Mouse (Mus musculus) frontal cortex, postnatal 36 days (tissue): ENCODE measurements around the gene Ndufa5.

Experiments
- DNase-seq, 2 experiments: peaks; one replicate each; pipeline ENCODE4 v3.0.0; 2022; ENCODE audit warnings: low spot score in 2 of 2

Ndufa5 gene

GRCm38 (mm10) chr6:24525705-24526104, 2.1 kb downstream of the Ndufa5 start:
- no peak for DNase-seq

DNA sequence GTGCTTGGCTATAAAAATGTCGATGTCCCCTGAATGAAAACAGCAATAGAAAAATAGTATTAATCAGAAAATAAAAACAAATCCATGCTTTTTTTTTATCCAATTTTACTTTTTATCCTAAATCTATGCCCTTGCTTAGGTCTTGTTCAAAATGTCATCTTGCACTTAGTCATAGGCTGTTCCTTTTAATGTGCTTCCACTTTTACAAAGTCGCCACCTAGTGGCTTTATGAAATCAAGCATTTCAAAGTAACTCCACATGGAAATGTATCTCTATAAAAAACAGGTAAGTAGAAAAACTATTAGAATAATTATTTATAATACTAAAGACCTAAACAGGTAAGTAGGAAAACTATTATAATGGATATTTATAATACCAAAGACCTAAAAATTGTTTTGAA, 11.6 kb downstream of the Ndufa5 start:
- no peak for DNase-seq

GRCm38 (mm10) chr6:24514552-24515284, 13.1 kb downstream of the Ndufa5 start, which contains the start of gene Iqub:
TSS of gene Iqub (minus strand) at chr6:24515067.
- peak; percentile 87 to 90 for DNase-seq

GRCm38 (mm10) chr6:24504141-24504540, 23.7 kb downstream of the Ndufa5 start:
- no peak for DNase-seq

- DNase-seq = no peak
Observed at GRCm38 (mm10) chr6:24490341-24490740, 37.5 kb downstream of the Ndufa5 start.

DNA sequence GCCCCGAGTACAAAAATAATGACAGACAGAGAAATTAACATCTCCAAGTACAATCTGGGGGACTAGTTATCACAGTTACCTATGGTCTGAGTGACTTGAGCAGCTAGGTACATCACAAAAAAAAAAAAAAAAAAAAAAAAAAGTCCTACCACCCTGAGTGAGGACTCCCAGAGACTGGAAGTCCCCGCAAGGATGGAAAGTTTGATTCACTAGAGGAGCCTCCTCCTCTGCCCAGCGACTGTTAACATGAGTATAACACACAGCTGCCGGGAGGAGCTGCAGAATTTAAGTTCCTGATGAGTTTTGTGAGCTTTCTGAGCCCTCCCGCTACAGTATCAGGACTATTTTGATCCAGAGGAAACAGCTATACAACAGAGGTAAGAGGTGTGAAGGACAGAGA, 41.3 kb downstream of the Ndufa5 start:
- no peak for DNase-seq

GRCm38 (mm10) chr6:24470571-24471132, 57.2 kb downstream of the Ndufa5 start:
- DNase-seq = peak; percentile 12 to 44

GRCm38 (mm10) chr6:24470135-24470534, 57.7 kb downstream of the Ndufa5 start:
- peak in 1 of 2 experiments; percentile 14 for DNase-seq
